Mouse (Mus musculus) frontal cortex, postnatal 10 days (tissue): Measurements from ENCODE around the gene Hoxa4.

ENCODE experiments used
- DNase-seq, 2 experiments: peaks; one replicate each; pipeline ENCODE4 v3.0.0; 2022; ENCODE audit warnings: low spot score in 2 of 2, mixed read lengths in 1 of 2

Gene Hoxa4

GRCm38 (mm10) chr6:52179690-52180089, 11.9 kb downstream of the Hoxa4 start:
- no peak for DNase-seq

- DNase-seq: no peak
Observed at GRCm38 (mm10) chr6:52178918-52179665, 12.5 kb downstream of the Hoxa4 start.

- no peak for DNase-seq
Observed at GRCm38 (mm10) chr6:52177806-52178205, 13.7 kb downstream of the Hoxa4 start.

- no peak for DNase-seq
Observed at GRCm38 (mm10) chr6:52177061-52177735, 14.4 kb downstream of the Hoxa4 start, which contains the start of gene 5730596B20Rik. Gene 5730596B20Rik, plus strand, starts transcription at chr6:52177498.

- DNase-seq: no peak
Observed at GRCm38 (mm10) chr6:52176391-52176790, 15.2 kb downstream of the Hoxa4 start.

- DNase-seq: no peak
Observed at GRCm38 (mm10) chr6:52175864-52176263, 15.7 kb downstream of the Hoxa4 start.

GRCm38 (mm10) chr6:52174968-52175751, 16.4 kb downstream of the Hoxa4 start:
- no peak for DNase-seq

- no peak for DNase-seq
Observed at GRCm38 (mm10) chr6:52173648-52174047, 17.9 kb downstream of the Hoxa4 start.

GRCm38 (mm10) chr6:52172501-52172900, 19.1 kb downstream of the Hoxa4 start:
- DNase-seq: no peak

- DNase-seq: no peak
Observed at GRCm38 (mm10) chr6:52171938-52172337, 19.6 kb downstream of the Hoxa4 start.

- DNase-seq: no peak
Observed at GRCm38 (mm10) chr6:52171331-52171730, 20.2 kb downstream of the Hoxa4 start.

- DNase-seq: no peak
Observed at GRCm38 (mm10) chr6:52170898-52171223, 20.7 kb downstream of the Hoxa4 start.

- DNase-seq: no peak
Observed at GRCm38 (mm10) chr6:52170166-52170897, 21.2 kb downstream of the Hoxa4 start.

- DNase-seq: no peak
Observed at GRCm38 (mm10) chr6:52169499-52170165, 21.9 kb downstream of the Hoxa4 start.

- DNase-seq: no peak
Observed at GRCm38 (mm10) chr6:52168191-52169055, 23.1 kb downstream of the Hoxa4 start.

- DNase-seq: no peak
Observed at GRCm38 (mm10) chr6:52167736-52168161, 23.8 kb downstream of the Hoxa4 start.

- no peak for DNase-seq
Observed at GRCm38 (mm10) chr6:52167176-52167575, 24.4 kb downstream of the Hoxa4 start.

- DNase-seq: no peak
Observed at GRCm38 (mm10) chr6:52166431-52167077, 25.0 kb downstream of the Hoxa4 start.

- no peak for DNase-seq
Observed at GRCm38 (mm10) chr6:52165441-52166370, 25.8 kb downstream of the Hoxa4 start.
